17 mouse cellular contexts compared by ENCODE assay signal in genomic region chr3:21539138-21539537, GRCm38 (mm10).
"Had no signal": no experiment of that assay in that cellular context is flagged by ENCODE, and none has a peak within 500 bp of the region (broad histone marks: within the 10 kb centered on the region; RNA-seq: fewer than 3 reads in every experiment).

No protein-coding gene starts in this region.

- H3K9me3 ChIP-seq: kidney, embryonic 15.5 days; limb, embryonic 15.5 days; liver, embryonic 12.5 days; midbrain, embryonic 10.5 days; neural tube, embryonic 12.5 days had no signal

- DNase-seq: kidney, adult 2 months; kidney, postnatal 14 days; left cerebral cortex, postnatal 4 days; lung, embryonic 14.5 days; lung, postnatal 10 days; lung, postnatal 4 days; right cerebral cortex, postnatal 4 days; spleen, adult 18-20 months; thymus, adult 18-20 months; thymus, postnatal 25 days had no signal

- H3K9ac ChIP-seq: kidney, embryonic 15.5 days; limb, embryonic 15.5 days; liver, embryonic 12.5 days; lung, embryonic 14.5 days; neural tube, embryonic 12.5 days had no signal

- H3K36me3 ChIP-seq: kidney, embryonic 15.5 days; limb, embryonic 15.5 days; liver, embryonic 12.5 days; midbrain, embryonic 10.5 days; neural tube, embryonic 12.5 days had no signal

- H3K4me1 ChIP-seq: kidney, embryonic 15.5 days; liver, embryonic 12.5 days; midbrain, embryonic 10.5 days; neural tube, embryonic 12.5 days had no signal

- H3K4me2 ChIP-seq: kidney, embryonic 15.5 days; limb, embryonic 15.5 days; liver, embryonic 12.5 days; lung, embryonic 14.5 days; neural tube, embryonic 12.5 days had no signal

- H3K27me3 ChIP-seq: kidney, embryonic 15.5 days; limb, embryonic 15.5 days; liver, embryonic 12.5 days; neural tube, embryonic 12.5 days had no signal

- ATAC-seq: intestine, embryonic 16.5 days; liver, embryonic 12.5 days had no signal

- H3K4me3 ChIP-seq: kidney, embryonic 15.5 days; limb, embryonic 15.5 days; liver, embryonic 12.5 days; midbrain, embryonic 10.5 days; myocyte; neural tube, embryonic 12.5 days had no signal

- H3K27ac ChIP-seq: kidney, embryonic 15.5 days; limb, embryonic 15.5 days; liver, embryonic 12.5 days; midbrain, embryonic 10.5 days; neural tube, embryonic 12.5 days had no signal
